ENCODE assay signal across 9 mouse cellular contexts in the genomic region with DNA sequence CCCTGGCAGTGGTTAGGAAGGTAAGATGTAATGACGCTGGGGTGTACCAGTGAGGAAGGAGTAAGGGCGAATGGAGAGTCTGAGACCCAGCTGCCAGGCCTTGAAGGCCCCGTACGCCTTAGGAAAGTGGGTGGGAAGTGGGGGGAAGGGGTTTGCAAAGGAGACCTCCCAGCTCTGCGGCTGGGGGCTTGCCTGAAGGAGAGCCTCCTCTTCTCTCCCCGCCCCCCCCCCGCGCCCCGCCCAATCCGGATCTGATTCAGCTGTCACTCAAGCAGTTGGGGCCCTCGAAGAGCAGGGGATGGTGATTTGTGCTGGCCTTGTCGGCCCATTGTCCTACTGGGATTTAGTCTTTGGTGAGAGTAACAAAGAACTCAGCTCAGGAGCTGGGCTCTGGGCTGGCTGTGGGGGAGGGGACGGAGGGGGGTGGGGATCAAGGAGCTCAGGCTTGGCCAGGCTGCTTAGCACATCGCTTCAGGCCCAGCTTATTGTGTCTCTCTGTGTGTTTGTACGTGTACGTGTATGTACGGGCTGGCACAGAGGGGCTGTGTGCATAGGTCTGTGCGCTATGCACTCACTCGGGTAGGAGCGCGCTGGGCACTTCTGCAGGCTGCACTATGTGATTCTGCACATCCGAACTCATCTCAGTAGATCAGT.
DNase-seq lines count a peak whose midpoint lies in the region; ATAC-seq lines count a peak whose summit lies in the region.
"Had no signal": no experiment of that assay in that cellular context is flagged by ENCODE, and none has a peak within 500 bp of the region (broad histone marks: within the 10 kb centered on the region; RNA-seq: fewer than 3 reads in every experiment).

No protein-coding gene starts in this region.

- peak; percentile 53; the same call in 1 of the 2 replicates for ATAC-seq in lung, embryonic 15.5 days (ENCODE audit: borderline replicate concordance, extremely low read depth, low FRiP score, low TSS enrichment)
- no peak for ATAC-seq in liver, embryonic 13.5 days (ENCODE audit: low read depth)

- no peak overlapping the region for H3K4me3 ChIP-seq in lung, embryonic 15.5 days
- H3K4me3 ChIP-seq in forebrain, embryonic 10.5 days = peak overlapping the region; percentile 40
- H3K4me3 ChIP-seq in liver, embryonic 13.5 days (replicated peaks) = no peak overlapping the region
- H3K4me3 ChIP-seq: erythroblast, embryonic 14.5 days had no signal

- no peak overlapping the region; the same call in 1 of the 2 replicates for H3K4me2 ChIP-seq in lung, embryonic 15.5 days
- H3K4me2 ChIP-seq in liver, embryonic 13.5 days = 0 out of 2 replicates have a peak overlapping the region, but pooled peaks have one; percentile 2

- no peaks in the 10 kb centered on the region for H3K27me3 ChIP-seq in lung, embryonic 15.5 days
- 0 out of 2 replicates have a peak, but pooled peaks cover 6% of the 10 kb centered on the region for H3K27me3 ChIP-seq in forebrain, embryonic 10.5 days (ENCODE audit: poor library complexity, severe bottlenecking)
- H3K27me3 ChIP-seq in liver, embryonic 13.5 days = peaks cover 22% of the 10 kb centered on the region

- H3K4me1 ChIP-seq in lung, embryonic 15.5 days = 0 out of 2 replicates have a peak, but pooled peaks cover 6% of the 10 kb centered on the region
- H3K4me1 ChIP-seq in forebrain, embryonic 10.5 days = peaks cover 57% of the 10 kb centered on the region
- no peaks in the 10 kb centered on the region for H3K4me1 ChIP-seq in liver, embryonic 13.5 days (replicated peaks)

- 6% methylated on average over 17 of the region's 22 CpGs for WGBS in lung, embryonic 15.5 days
- WGBS in forebrain, embryonic 10.5 days = 2% methylated on average over 22 of the region's 22 CpGs
- WGBS in liver, embryonic 13.5 days (ENCODE audit: insufficient replicate concordance) = 9% methylated on average over 19 of the region's 22 CpGs

- H3K9me3 ChIP-seq in lung, embryonic 15.5 days = no peaks in the 10 kb centered on the region
- no peaks in the 10 kb centered on the region for H3K9me3 ChIP-seq in forebrain, embryonic 10.5 days
- H3K9me3 ChIP-seq in liver, embryonic 13.5 days (replicated peaks) = no peaks in the 10 kb centered on the region

- no peak for DNase-seq in lung, postnatal 25 days (ENCODE audit: low spot score)
- peak; percentile 90 for DNase-seq in forebrain, embryonic 10.5 days (ENCODE audit: extremely low spot score, low spot score)
- no peak for DNase-seq in liver, embryonic 13.5 days
- DNase-seq in adrenal gland, adult 8-10 months = no peak
- no peak for DNase-seq in right cerebral cortex, postnatal 36 days (ENCODE audit: low spot score in 2 of 2)
- no peak for DNase-seq in spleen, postnatal 10 days (ENCODE audit: low spot score in 2 of 2)
- DNase-seq: kidney, postnatal 4 days had no signal

- no peak overlapping the region for H3K9ac ChIP-seq in lung, embryonic 15.5 days
- H3K9ac ChIP-seq in liver, embryonic 13.5 days = no peak overlapping the region

- no peak overlapping the region for H3K27ac ChIP-seq in lung, embryonic 15.5 days
- H3K27ac ChIP-seq in forebrain, embryonic 10.5 days = peak overlapping the region; percentile 96
- no peak overlapping the region for H3K27ac ChIP-seq in liver, embryonic 13.5 days

- H3K36me3 ChIP-seq in lung, embryonic 15.5 days = no peaks in the 10 kb centered on the region
- no peaks in the 10 kb centered on the region for H3K36me3 ChIP-seq in forebrain, embryonic 10.5 days (replicated peaks)
- H3K36me3 ChIP-seq in liver, embryonic 13.5 days = no peaks in the 10 kb centered on the region
